Mouse (Mus musculus): Measurements from ENCODE around the gene Ttc25. TPM values are rescaled to one million over a fixed set of nuclear protein-coding genes. Genes with fewer than 3 reads are reported as not detected.

Ttc25 gene
- polyA plus RNA-seq, 1 experiment from 2014 or later: 0.18 TPM

GRCm38 (mm10) chr11:100536466-100536865 lies 8.9 kb upstream of the Ttc25 start:
- TF ChIP-seq CTCF (IDR thresholded peaks at IDR 0.05; ENCODE audit: low read depth): no peak
- H3K4me3 ChIP-seq (ENCODE audit: low read depth, low read length): no peak overlapping the region
- no peak overlapping the region for H3K4me2 ChIP-seq (replicated peaks; ENCODE audit: low read depth)
- no peaks in the 10 kb centered on the region for H3K4me1 ChIP-seq (replicated peaks; ENCODE audit: control insufficient read depth, insufficient read depth, low read length)
- ATAC-seq: no peak
- H3K27ac ChIP-seq (ENCODE audit: low read depth, low read length): no peak overlapping the region
- no peaks in the 10 kb centered on the region for H3K9me3 ChIP-seq (ENCODE audit: control insufficient read depth)
- H3K9ac ChIP-seq (ENCODE audit: low read depth, low read length): no peak overlapping the region
- no peaks in the 10 kb centered on the region for H3K27me3 ChIP-seq (replicated peaks; ENCODE audit: control insufficient read depth, insufficient read depth, low read length)
- H3K36me3 ChIP-seq (ENCODE audit: control insufficient read depth, insufficient read depth): no peaks in the 10 kb centered on the region

GRCm38 (mm10) chr11:100540966-100541365 lies 4.4 kb upstream of the Ttc25 start:
- ATAC-seq: no peak
- Histone ChIP-seq H3K36me3 (ENCODE audit: control insufficient read depth, insufficient read depth) (no peaks in the 10 kb centered on the region), H3K9ac (ENCODE audit: low read depth, low read length) (no peak overlapping the region), H3K4me1 (replicated peaks; ENCODE audit: control insufficient read depth, insufficient read depth, low read length) (0 out of 2 replicates have a peak, but pooled peaks cover 4% of the 10 kb centered on the region), H3K9me3 (ENCODE audit: control insufficient read depth) (no peaks in the 10 kb centered on the region), H3K4me2 (replicated peaks; ENCODE audit: low read depth) (no peak overlapping the region), H3K27ac (ENCODE audit: low read depth, low read length) (no peak overlapping the region), H3K27me3 (replicated peaks; ENCODE audit: control insufficient read depth, insufficient read depth, low read length) (no peaks in the 10 kb centered on the region), H3K4me3 (ENCODE audit: low read depth, low read length) (no peak overlapping the region)
- TF ChIP-seq CTCF (IDR thresholded peaks at IDR 0.05; ENCODE audit: low read depth): no peak
- WGBS: 38% methylated on average over 6 of the region's 6 CpGs

DNA sequence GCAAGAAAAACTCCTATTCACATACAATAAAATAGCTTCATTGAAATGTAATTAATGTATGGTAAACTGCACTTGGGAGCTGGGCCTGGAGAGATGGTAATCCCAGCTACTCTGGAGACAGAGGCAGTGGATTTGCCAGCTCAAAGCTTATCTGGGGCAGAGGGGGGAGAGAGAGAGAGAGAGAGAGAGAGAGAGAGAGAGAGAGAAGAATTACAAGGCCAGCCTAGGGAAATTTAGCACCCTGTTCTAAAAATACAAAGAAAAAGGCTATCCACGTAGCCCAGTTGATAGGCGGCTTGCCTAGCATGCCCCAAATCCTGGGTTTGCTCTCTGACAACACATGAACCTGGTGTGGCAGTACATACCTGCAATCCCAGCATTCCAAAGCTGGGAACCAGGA lies 3.8 kb upstream of the Ttc25 start:
- no peak for ATAC-seq
- WGBS: 92% methylated on average over 2 of the region's 2 CpGs
- Histone ChIP-seq H3K27ac (ENCODE audit: low read depth, low read length) (no peak overlapping the region), H3K4me1 (replicated peaks; ENCODE audit: control insufficient read depth, insufficient read depth, low read length) (0 out of 2 replicates have a peak, but pooled peaks cover 4% of the 10 kb centered on the region), H3K4me2 (replicated peaks; ENCODE audit: low read depth) (no peak overlapping the region), H3K4me3 (ENCODE audit: low read depth, low read length) (no peak overlapping the region), H3K27me3 (replicated peaks; ENCODE audit: control insufficient read depth, insufficient read depth, low read length) (no peaks in the 10 kb centered on the region), H3K9me3 (ENCODE audit: control insufficient read depth) (no peaks in the 10 kb centered on the region), H3K9ac (ENCODE audit: low read depth, low read length) (no peak overlapping the region), H3K36me3 (ENCODE audit: control insufficient read depth, insufficient read depth) (no peaks in the 10 kb centered on the region)
- no peak for TF ChIP-seq CTCF (IDR thresholded peaks at IDR 0.05; ENCODE audit: low read depth)

- ATAC-seq: peak; percentile 21; the same call in 1 of the 2 replicates
- H3K9me3 ChIP-seq (ENCODE audit: control insufficient read depth): no peaks in the 10 kb centered on the region
- no peak overlapping the region for H3K9ac ChIP-seq (ENCODE audit: low read depth, low read length)
- WGBS: 25% methylated on average over 7 of the region's 7 CpGs
- TF ChIP-seq CTCF (IDR thresholded peaks at IDR 0.05; ENCODE audit: low read depth): no peak
- no peak overlapping the region; the same call in 1 of the 2 replicates for H3K27ac ChIP-seq (ENCODE audit: low read depth, low read length)
- H3K4me2 ChIP-seq (replicated peaks; ENCODE audit: low read depth): peak overlapping the region; percentile 68
- peak overlapping the region; percentile 39 for H3K4me3 ChIP-seq (ENCODE audit: low read depth, low read length)
- H3K27me3 ChIP-seq (replicated peaks; ENCODE audit: control insufficient read depth, insufficient read depth, low read length): no peaks in the 10 kb centered on the region
- H3K4me1 ChIP-seq (replicated peaks; ENCODE audit: control insufficient read depth, insufficient read depth, low read length): 0 out of 2 replicates have a peak, but pooled peaks cover 4% of the 10 kb centered on the region
- no peaks in the 10 kb centered on the region for H3K36me3 ChIP-seq (ENCODE audit: control insufficient read depth, insufficient read depth)
Measured at GRCm38 (mm10) chr11:100545746-100546085, 309 bp downstream of the Ttc25 start.

- Histone ChIP-seq H3K9ac (ENCODE audit: low read depth, low read length) (no peak overlapping the region), H3K27me3 (replicated peaks; ENCODE audit: control insufficient read depth, insufficient read depth, low read length) (no peaks in the 10 kb centered on the region), H3K4me3 (ENCODE audit: low read depth, low read length) (no peak overlapping the region), H3K4me1 (replicated peaks; ENCODE audit: control insufficient read depth, insufficient read depth, low read length) (0 out of 2 replicates have a peak, but pooled peaks cover 4% of the 10 kb centered on the region), H3K36me3 (ENCODE audit: control insufficient read depth, insufficient read depth) (no peaks in the 10 kb centered on the region), H3K9me3 (ENCODE audit: control insufficient read depth) (no peaks in the 10 kb centered on the region), H3K27ac (ENCODE audit: low read depth, low read length) (no peak overlapping the region), H3K4me2 (replicated peaks; ENCODE audit: low read depth) (no peak overlapping the region)
- no peak for ATAC-seq
- 82% methylated on average over 6 of the region's 6 CpGs for WGBS
- no peak for TF ChIP-seq CTCF (IDR thresholded peaks at IDR 0.05; ENCODE audit: low read depth)
Measured at GRCm38 (mm10) chr11:100546955-100547354, 1.5 kb downstream of the Ttc25 start.

- Histone ChIP-seq H3K27ac (ENCODE audit: low read depth, low read length) (no peak overlapping the region), H3K4me1 (replicated peaks; ENCODE audit: control insufficient read depth, insufficient read depth, low read length) (0 out of 2 replicates have a peak, but pooled peaks cover 4% of the 10 kb centered on the region), H3K9me3 (ENCODE audit: control insufficient read depth) (no peaks in the 10 kb centered on the region), H3K27me3 (replicated peaks; ENCODE audit: control insufficient read depth, insufficient read depth, low read length) (no peaks in the 10 kb centered on the region), H3K36me3 (ENCODE audit: control insufficient read depth, insufficient read depth) (no peaks in the 10 kb centered on the region), H3K9ac (ENCODE audit: low read depth, low read length) (no peak overlapping the region), H3K4me3 (ENCODE audit: low read depth, low read length) (no peak overlapping the region), H3K4me2 (replicated peaks; ENCODE audit: low read depth) (no peak overlapping the region)
- WGBS: 79% methylated on average over 6 of the region's 6 CpGs
- ATAC-seq: no peak
- TF ChIP-seq CTCF (IDR thresholded peaks at IDR 0.05; ENCODE audit: low read depth): no peak
Measured at GRCm38 (mm10) chr11:100548141-100548540, 2.7 kb downstream of the Ttc25 start.

GRCm38 (mm10) chr11:100549466-100549865 lies 4.1 kb downstream of the Ttc25 start:
- no peak overlapping the region for H3K4me3 ChIP-seq (ENCODE audit: low read depth, low read length)
- no peak overlapping the region for H3K9ac ChIP-seq (ENCODE audit: low read depth, low read length)
- H3K4me2 ChIP-seq (replicated peaks; ENCODE audit: low read depth): no peak overlapping the region
- no peak for TF ChIP-seq CTCF (IDR thresholded peaks at IDR 0.05; ENCODE audit: low read depth)
- ATAC-seq: no peak
- 0 out of 2 replicates have a peak, but pooled peaks cover 4% of the 10 kb centered on the region for H3K4me1 ChIP-seq (replicated peaks; ENCODE audit: control insufficient read depth, insufficient read depth, low read length)
- H3K36me3 ChIP-seq (ENCODE audit: control insufficient read depth, insufficient read depth): no peaks in the 10 kb centered on the region
- H3K27ac ChIP-seq (ENCODE audit: low read depth, low read length): no peak overlapping the region
- H3K9me3 ChIP-seq (ENCODE audit: control insufficient read depth): no peaks in the 10 kb centered on the region
- WGBS: 82% methylated on average over 8 of the region's 8 CpGs
- H3K27me3 ChIP-seq (replicated peaks; ENCODE audit: control insufficient read depth, insufficient read depth, low read length): no peaks in the 10 kb centered on the region
